Mouse (Mus musculus) heart, adult 18-20 months (tissue): Measurements from ENCODE around the gene P3h3. TPM values are rescaled to one million over a fixed set of nuclear protein-coding genes. Genes with fewer than 3 reads are reported as not detected.

Experiments
- DNase-seq, 2 experiments: peaks; one replicate each; pipeline ENCODE4 v3.0.0; 2021 to 2022; ENCODE audit warnings: mixed read lengths in 1 of 2
- total RNA-seq, 2 experiments: library from RNA; stranded (reverse); gene quantifications; 2 replicates each; pipeline ENCODE4 v1.2.3; 2021

The P3h3 gene
- total RNA-seq, 2 experiments from 2014 or later: 8.2 to 8.3 TPM

- DNase-seq: no peak
Observed at GRCm38 (mm10) chr6:124865766-124866362, 8.3 kb upstream of the P3h3 start.

GRCm38 (mm10) chr6:124863658-124864298, 6.2 kb upstream of the P3h3 start, which contains the start of gene Gpr162:
TSS of gene Gpr162 (minus strand) at chr6:124863983.
- peak; percentile 53 to 57 for DNase-seq

GRCm38 (mm10) chr6:124863125-124863657, 5.6 kb upstream of the P3h3 start:
- DNase-seq: no peak

GRCm38 (mm10) chr6:124862406-124863124, 5.0 kb upstream of the P3h3 start:
- DNase-seq: no peak

- no peak for DNase-seq
Observed at GRCm38 (mm10) chr6:124861802-124862201, 4.2 kb upstream of the P3h3 start.

- DNase-seq: no peak
Observed at GRCm38 (mm10) chr6:124861266-124861665, 3.7 kb upstream of the P3h3 start.

- DNase-seq: no peak
Observed at GRCm38 (mm10) chr6:124860511-124860910, 3.0 kb upstream of the P3h3 start.

GRCm38 (mm10) chr6:124859725-124860124, 2.2 kb upstream of the P3h3 start:
- DNase-seq: peak; percentile 83 to 94

- DNase-seq: no peak
Observed at GRCm38 (mm10) chr6:124858561-124859318, 1.2 kb upstream of the P3h3 start.

GRCm38 (mm10) chr6:124857840-124858530, 433 bp upstream of the P3h3 start:
- no peak for DNase-seq

- DNase-seq: no peak
Observed at GRCm38 (mm10) chr6:124856321-124856720, 1.2 kb downstream of the P3h3 start.

- no peak for DNase-seq
Observed at GRCm38 (mm10) chr6:124854647-124855046, 2.9 kb downstream of the P3h3 start.

GRCm38 (mm10) chr6:124850535-124850934, 7.0 kb downstream of the P3h3 start:
- no peak for DNase-seq

GRCm38 (mm10) chr6:124847305-124847704, 10.2 kb downstream of the P3h3 start:
- peak; percentile 90 to 98 for DNase-seq

- DNase-seq: peak in 1 of 2 experiments; percentile 40
Observed at GRCm38 (mm10) chr6:124840241-124841167, 17.0 kb downstream of the P3h3 start, which contains the start of gene Gnb3. TSS of gene Gnb3 (minus strand) at chr6:124840275.

GRCm38 (mm10) chr6:124839805-124840204, 17.7 kb downstream of the P3h3 start:
- peak; percentile 64 to 65 for DNase-seq

- no peak for DNase-seq
Observed at GRCm38 (mm10) chr6:124836411-124836810, 21.1 kb downstream of the P3h3 start.

GRCm38 (mm10) chr6:124835531-124835930, 22.0 kb downstream of the P3h3 start:
- no peak for DNase-seq

- peak in 1 of 2 experiments; percentile 56 for DNase-seq
Observed at GRCm38 (mm10) chr6:124834512-124835081, 23.0 kb downstream of the P3h3 start.

GRCm38 (mm10) chr6:124831649-124832048, 25.9 kb downstream of the P3h3 start:
- DNase-seq: no peak
